Mouse (Mus musculus) neural tube, embryonic 10.5 days (tissue): ENCODE results near the gene Cmss1.

Experiments
- DNase-seq: peaks from one replicate; pipeline ENCODE4 v3.0.0-alpha.2; 2017; ENCODE audit warnings: low spot score; ENCODE audit errors: extremely low spot score

Cmss1 gene

DNA sequence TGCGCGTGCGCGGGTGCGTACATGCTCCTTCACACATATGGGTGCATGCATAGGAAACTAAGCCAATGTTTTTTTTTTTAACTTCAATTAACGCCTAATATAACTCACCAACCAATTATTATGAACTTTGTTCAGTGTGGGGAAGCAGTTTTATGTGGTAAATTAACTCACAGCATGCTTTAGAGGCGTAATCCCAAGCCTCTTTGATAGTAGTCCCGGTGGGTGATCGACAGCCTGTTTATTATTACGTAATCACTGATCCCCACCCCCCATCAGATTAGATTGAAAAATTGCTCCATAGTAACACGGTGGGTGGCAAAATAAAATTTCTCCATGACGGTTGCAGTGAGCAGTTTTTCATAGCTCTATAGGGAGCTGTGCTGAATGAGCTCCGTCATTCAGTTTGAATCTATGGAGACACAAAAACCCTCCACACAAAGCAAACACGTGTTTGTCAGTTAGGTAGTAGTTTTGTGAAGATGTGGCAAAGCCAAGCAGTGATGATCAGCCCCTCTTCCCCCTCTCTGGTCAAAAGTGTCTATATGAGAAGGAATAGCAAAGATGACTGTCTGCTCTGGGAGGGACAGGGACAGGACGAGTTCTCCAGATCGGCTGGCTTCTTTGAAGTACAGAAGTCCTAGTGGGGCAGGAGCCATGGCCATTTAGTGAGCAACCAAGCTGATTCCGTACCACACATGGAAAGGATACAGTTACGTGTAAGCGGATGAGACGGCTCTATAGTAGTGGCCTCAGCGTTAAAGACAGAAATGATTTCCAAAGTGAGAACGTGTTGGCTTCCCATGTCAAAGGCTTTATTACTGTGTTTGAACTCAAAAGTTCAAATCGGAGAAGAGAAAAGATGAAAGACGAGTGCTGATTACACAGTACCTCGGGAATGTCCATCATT lies 303.6 kb downstream of the Cmss1 start:
- no peak for DNase-seq

GRCm38 (mm10) chr16:57301512-57302115 lies 305.1 kb downstream of the Cmss1 start:
- DNase-seq: no peak

DNA sequence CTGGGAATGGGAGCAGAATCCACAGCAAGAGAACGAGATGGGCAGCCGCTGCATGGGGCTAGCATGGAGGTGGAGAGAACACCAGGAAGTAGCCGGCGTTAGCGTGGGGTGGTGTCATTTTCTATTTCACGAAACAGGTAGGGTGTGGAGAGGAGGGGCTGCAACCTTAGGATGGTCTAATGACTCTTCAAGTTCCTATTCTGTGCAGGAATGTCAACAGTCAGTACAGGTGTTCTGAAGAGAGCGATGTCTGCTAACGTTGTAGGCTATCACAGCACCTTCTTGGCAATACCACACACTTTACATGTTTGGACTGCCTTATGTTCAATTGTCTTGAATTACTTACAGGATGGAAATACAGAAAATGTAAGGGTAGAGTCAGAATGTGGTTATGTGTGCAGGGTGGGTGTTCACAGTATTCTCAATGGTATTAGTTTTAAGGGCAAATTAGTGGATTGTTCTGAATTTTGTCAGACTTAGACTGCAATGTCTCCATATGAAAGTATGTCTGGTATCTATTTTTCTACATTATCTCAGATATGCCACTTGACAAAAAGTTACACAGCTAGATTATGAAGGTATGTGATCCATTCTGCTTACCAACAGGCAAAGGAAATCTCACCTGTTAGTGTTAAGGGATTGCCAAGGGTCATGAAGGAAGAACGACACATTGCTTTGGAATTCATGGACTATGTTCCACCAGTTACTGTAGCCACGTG lies 311.3 kb downstream of the Cmss1 start:
- DNase-seq: no peak

GRCm38 (mm10) chr16:57292765-57293164 lies 313.9 kb downstream of the Cmss1 start, which contains the start of gene Tmem30c:
Tmem30c (minus strand) TSS chr16:57292865.
- DNase-seq: no peak

- no peak for DNase-seq
Measured at GRCm38 (mm10) chr16:57292296-57292695, 314.4 kb downstream of the Cmss1 start.

- DNase-seq: no peak
Measured at GRCm38 (mm10) chr16:57291696-57292095, 315.0 kb downstream of the Cmss1 start.

DNA sequence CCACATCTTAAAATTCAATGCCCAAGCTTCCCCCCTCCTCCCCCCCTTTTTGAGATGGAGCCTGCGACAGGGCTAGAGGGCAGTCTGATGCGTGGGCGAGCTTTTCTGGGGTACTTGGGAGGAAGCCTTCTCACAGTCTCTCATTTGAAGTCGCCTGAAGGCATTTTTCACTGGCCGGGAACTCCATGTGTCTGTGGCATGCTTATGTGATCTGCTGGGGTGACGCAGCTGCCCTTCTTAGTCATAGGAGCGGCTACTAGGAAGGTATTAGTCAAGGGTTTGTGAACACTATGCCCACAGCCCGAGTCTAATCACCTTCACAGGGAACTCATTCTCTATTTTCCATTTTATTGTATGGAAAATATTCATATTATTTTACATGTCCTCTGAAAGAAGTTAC lies 325.2 kb downstream of the Cmss1 start:
- DNase-seq: no peak

- DNase-seq: no peak
Measured at GRCm38 (mm10) chr16:57280221-57281217, 326.1 kb downstream of the Cmss1 start.

GRCm38 (mm10) chr16:57278976-57279626 lies 327.6 kb downstream of the Cmss1 start:
- DNase-seq: no peak

GRCm38 (mm10) chr16:57269751-57270150 lies 336.9 kb downstream of the Cmss1 start:
- no peak for DNase-seq

DNA sequence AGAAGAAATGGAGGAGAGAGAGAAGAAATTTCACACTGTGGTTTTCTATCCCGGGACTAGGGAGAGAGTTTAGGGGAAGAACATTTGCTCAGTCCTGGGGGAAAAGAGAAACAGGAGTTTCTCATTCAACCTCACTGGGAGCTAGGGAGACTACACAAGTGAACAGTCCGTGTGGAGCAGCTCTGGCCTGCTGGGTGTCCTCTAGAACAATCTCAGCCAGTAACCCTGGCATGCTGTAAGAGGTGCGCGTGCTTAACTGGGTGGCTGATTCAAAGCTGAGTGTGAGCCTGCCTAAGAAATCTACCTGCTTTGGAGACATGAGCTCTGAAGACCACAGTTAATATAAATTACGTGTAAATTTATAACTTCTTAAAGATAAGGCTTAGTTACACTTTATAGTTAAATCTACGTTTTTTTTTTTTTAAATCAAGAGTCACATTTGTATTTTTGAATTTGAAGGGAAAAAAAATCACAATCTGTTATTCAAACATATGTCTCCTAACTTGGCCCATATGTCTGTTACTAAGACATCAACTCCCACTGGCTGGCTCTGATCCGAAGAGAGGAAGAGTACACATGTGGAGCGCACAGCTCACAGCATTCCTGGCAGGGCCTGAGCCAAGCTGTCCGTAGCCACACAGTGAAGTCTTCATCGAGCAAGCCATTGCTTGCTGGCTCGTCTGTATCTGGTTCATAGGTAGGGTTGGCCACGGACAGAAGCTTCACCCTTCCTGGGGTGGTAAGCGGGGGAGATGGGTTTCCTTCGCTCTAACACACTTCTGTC lies 338.4 kb downstream of the Cmss1 start:
- no peak for DNase-seq

- DNase-seq: no peak
Measured at GRCm38 (mm10) chr16:57267068-57267467, 339.6 kb downstream of the Cmss1 start.

- no peak for DNase-seq
Measured at GRCm38 (mm10) chr16:57260152-57260551, 346.5 kb downstream of the Cmss1 start.

- DNase-seq: no peak
Measured at GRCm38 (mm10) chr16:57259356-57260083, 347.1 kb downstream of the Cmss1 start.
